9 mouse cellular contexts compared by ENCODE assay signal in genomic region chr7:4924483-4924882, GRCm38 (mm10). TPM values are rescaled to one million over a fixed set of nuclear protein-coding genes. Genes with fewer than 3 reads are reported as not detected.
DNase-seq lines count a peak whose midpoint lies in the region; ATAC-seq and TF ChIP-seq lines count a peak whose summit lies in the region.
"Had no signal": no experiment of that assay in that cellular context is flagged by ENCODE, and none has a peak within 500 bp of the region (broad histone marks: within the 10 kb centered on the region; RNA-seq: fewer than 3 reads in every experiment).

No protein-coding gene starts in this region.

- peak overlapping the region; percentile 84 for H3K27ac ChIP-seq in gastrocnemius, adult 2 months
- peak overlapping the region; percentile 74 for H3K27ac ChIP-seq in heart, embryonic 16.5 days (ENCODE audit: low read length)
- peak overlapping the region; percentile 98 for H3K27ac ChIP-seq in midbrain, embryonic 14.5 days (replicated peaks; ENCODE audit: low read depth, low read length)
- H3K27ac ChIP-seq: liver, embryonic 14.5 days had no signal

- H3K4me1 ChIP-seq in heart, embryonic 16.5 days (ENCODE audit: control insufficient read depth, insufficient read depth, low read length) = peaks cover 32% of the 10 kb centered on the region
- H3K4me1 ChIP-seq in midbrain, embryonic 14.5 days (ENCODE audit: control insufficient read depth, insufficient read depth, low read length) = peaks cover 49% of the 10 kb centered on the region

- H3K4me2 ChIP-seq in heart, embryonic 16.5 days (ENCODE audit: low read depth, low read length) = peak overlapping the region; percentile 80; the same call in 1 of the 2 replicates
- peak overlapping the region; percentile 91 for H3K4me2 ChIP-seq in midbrain, embryonic 14.5 days (ENCODE audit: low read length)

- no peak for DNase-seq in gastrocnemius, adult 2 months
- DNase-seq in gastrocnemius, adult 18-20 months (ENCODE audit: low spot score) = no peak
- DNase-seq in adipocyte (ENCODE audit: low spot score) = peak; percentile 43
- no peak for DNase-seq in midbrain, embryonic 14.5 days
- DNase-seq in spleen, postnatal 4 days (ENCODE audit: low spot score in 2 of 2) = no peak
- DNase-seq in ovary, adult 18-20 months (ENCODE audit: low spot score) = no peak
- no peak for DNase-seq in thymus, postnatal 25 days

- H3K4me3 ChIP-seq in gastrocnemius, adult 2 months = peak overlapping the region; percentile 74
- no peak overlapping the region for H3K4me3 ChIP-seq in heart, embryonic 16.5 days (ENCODE audit: low read length)
- peak overlapping the region; percentile 41 for H3K4me3 ChIP-seq in midbrain, embryonic 14.5 days (replicated peaks; ENCODE audit: low read depth, low read length)

- intact Hi-C loops in gastrocnemius, adult 2 months (cut with DNase I) = no loop called here

- no peaks in the 10 kb centered on the region for H3K27me3 ChIP-seq in heart, embryonic 16.5 days (ENCODE audit: control insufficient read depth, insufficient read depth, low read length)
- H3K27me3 ChIP-seq in midbrain, embryonic 14.5 days (ENCODE audit: control insufficient read depth, insufficient read depth, low read length) = no peaks in the 10 kb centered on the region

- no peak for TF ChIP-seq CTCF in gastrocnemius, adult 2 months (IDR thresholded peaks at IDR 0.05)

- peaks cover 14% of the 10 kb centered on the region for H3K36me3 ChIP-seq in heart, embryonic 16.5 days (ENCODE audit: control insufficient read depth, insufficient read depth)
- peaks cover 15% of the 10 kb centered on the region for H3K36me3 ChIP-seq in midbrain, embryonic 14.5 days (ENCODE audit: control insufficient read depth, insufficient read depth, low read length)

- H3K9ac ChIP-seq in heart, embryonic 16.5 days (ENCODE audit: low read length) = peak overlapping the region; percentile 63
- peak overlapping the region; percentile 68 for H3K9ac ChIP-seq in midbrain, embryonic 14.5 days (replicated peaks; ENCODE audit: low read length)
- H3K9ac ChIP-seq: liver, embryonic 14.5 days had no signal

- 1% methylated on average over 4 of the region's 4 CpGs for WGBS in heart, embryonic 16.5 days
- 2% methylated on average over 4 of the region's 4 CpGs for WGBS in midbrain, embryonic 14.5 days

- no peak for ATAC-seq in heart, embryonic 16.5 days (replicated peaks; ENCODE audit: extremely low read depth, insufficient read depth, low FRiP score)
- ATAC-seq in midbrain, embryonic 14.5 days (ENCODE audit: low FRiP score, low TSS enrichment) = no peak

- H3K9me3 ChIP-seq in heart, embryonic 16.5 days (replicated peaks; ENCODE audit: control insufficient read depth, low read length) = no peaks in the 10 kb centered on the region
- H3K9me3 ChIP-seq in midbrain, embryonic 14.5 days (ENCODE audit: control insufficient read depth, low read length) = no peaks in the 10 kb centered on the region

RNA-seq across cellular contexts. Expression of gene Ssc5d, which starts 1.1 kb away (rescaled TPM):
- 1 to 10 TPM; 4.3 to 8.7 TPM for total RNA-seq in gastrocnemius, adult 2 months (2021)
- total RNA-seq in gastrocnemius, adult 18-20 months (2021) = 1 to 10 TPM; 3.9 to 4.7 TPM
- 2.6 and 2.7 TPM in 2 replicates for polyA plus RNA-seq in heart, embryonic 16.5 days (2015; fragmentation: Nextera tagmentation; extraction: Ambion mirVana)
- polyA plus RNA-seq in midbrain, embryonic 14.5 days (2014; fragmentation: Nextera tagmentation; extraction: Ambion mirVana) = 0.12 and 0.84 TPM in 2 replicates

RNA-seq across cellular contexts. Expression of gene Nat14, which starts 2.7 kb away (rescaled TPM):
- total RNA-seq in gastrocnemius, adult 2 months (2021) = 1 to 10 TPM; 2.7 to 5.9 TPM
- 1 to 10 TPM; 3.2 to 4.6 TPM for total RNA-seq in gastrocnemius, adult 18-20 months (2021)
- polyA plus RNA-seq in heart, embryonic 16.5 days (2015; fragmentation: Nextera tagmentation; extraction: Ambion mirVana) = 3.9 and 4.6 TPM in 2 replicates
- 24.0 and 28.9 TPM in 2 replicates for polyA plus RNA-seq in midbrain, embryonic 14.5 days (2014; fragmentation: Nextera tagmentation; extraction: Ambion mirVana)

RNA-seq across cellular contexts. Expression of gene Zfp628, which starts 9.5 kb away (rescaled TPM):
- total RNA-seq in gastrocnemius, adult 2 months (2021) = 10 to 100 TPM in 1 of 2 experiments, 1 to 10 TPM in 1; 8.5 to 10.7 TPM
- 1 to 10 TPM; 8.7 to 8.9 TPM for total RNA-seq in gastrocnemius, adult 18-20 months (2021)
- 2.2 and 2.5 TPM in 2 replicates for polyA plus RNA-seq in heart, embryonic 16.5 days (2015; fragmentation: Nextera tagmentation; extraction: Ambion mirVana)
- 4.6 and 5.1 TPM in 2 replicates for polyA plus RNA-seq in midbrain, embryonic 14.5 days (2014; fragmentation: Nextera tagmentation; extraction: Ambion mirVana)

RNA-seq across cellular contexts. Expression of gene Gm36210, which starts 18.2 kb away (rescaled TPM):
- under 1 TPM; 0.17 to 0.38 TPM for total RNA-seq in gastrocnemius, adult 2 months (2021)
- total RNA-seq in gastrocnemius, adult 18-20 months (2021) = under 1 TPM; 0.18 to 0.64 TPM
- polyA plus RNA-seq in heart, embryonic 16.5 days (2015; fragmentation: Nextera tagmentation; extraction: Ambion mirVana) = 0.11 TPM in 1 of 2 replicates, not detected in the other
- polyA plus RNA-seq in midbrain, embryonic 14.5 days (2014; fragmentation: Nextera tagmentation; extraction: Ambion mirVana) = 0.55 TPM in 1 of 2 replicates, not detected in the other

RNA-seq across cellular contexts. Expression of gene Sbk2, which starts 39.7 kb away (rescaled TPM):
- 10 to 100 TPM; 36.7 to 77.0 TPM for total RNA-seq in gastrocnemius, adult 2 months (2021)
- total RNA-seq in gastrocnemius, adult 18-20 months (2021) = 100 to 1,000 TPM in 1 of 2 experiments, 10 to 100 TPM in 1; 37.4 to 119 TPM
- polyA plus RNA-seq in heart, embryonic 16.5 days (2015; fragmentation: Nextera tagmentation; extraction: Ambion mirVana) = 5.9 and 10.4 TPM in 2 replicates
- not detected in 2 replicates for polyA plus RNA-seq in midbrain, embryonic 14.5 days (2014; fragmentation: Nextera tagmentation; extraction: Ambion mirVana)
